Mouse (Mus musculus) G1E (cell line): ENCODE measurements around the gene Kcng4.

Experiments used
- CTCF ChIP-seq: IDR thresholded peaks from 2 replicates; pipeline ENCODE4 v1.5.1; 2012; ENCODE audit warnings: low read depth, low read length, inconsistent platforms, mixed read lengths
- GATA1 ChIP-seq: IDR thresholded peaks from 2 replicates; pipeline ENCODE4 v1.6.1; 2012; ENCODE audit warnings: borderline replicate concordance, low read length, inconsistent platforms, mixed read lengths
- GATA2 ChIP-seq: IDR thresholded peaks from 2 replicates; pipeline ENCODE4 v1.6.1; 2012; ENCODE audit warnings: low read depth, low read length, inconsistent platforms, borderline replicate concordance
- POLR2AphosphoS5 ChIP-seq: IDR thresholded peaks from 2 replicates; pipeline ENCODE4 v1.6.1; 2012; ENCODE audit warnings: low read depth, low read length, inconsistent platforms; ENCODE audit not compliant: insufficient replicate concordance
- TAL1 ChIP-seq: conservative IDR thresholded peaks from 2 replicates; pipeline ENCODE4 v1.6.1; 2012; ENCODE audit warnings: low read depth, low read length, inconsistent platforms, mixed read lengths

GRCm38 (mm10) chr8:119668447-119668846, 33.0 kb upstream of the Kcng4 start:
- no peak for TF ChIP-seq CTCF
- no peak for TF ChIP-seq GATA1
- no peak for TF ChIP-seq POLR2AphosphoS5
- no peak for TF ChIP-seq TAL1
- no peak for TF ChIP-seq GATA2
